Mouse (Mus musculus): Measurements from ENCODE around the gene Scn8a. TPM values are rescaled to one million over a fixed set of nuclear protein-coding genes. Genes with fewer than 3 reads are reported as not detected.

Gene Scn8a
- total and polyA plus RNA-seq, 2 experiments from 2014 or later, result 22.4 to 37.7 TPM

- Histone ChIP-seq H3K4me1 (ENCODE audit: insufficient read depth, low read length) (no peaks in the 10 kb centered on the region; the same call in 1 of the 2 replicates), H3K36me3 (ENCODE audit: insufficient read depth, low read length) (peaks cover 5% of the 10 kb centered on the region; the same call in 1 of the 2 replicates), H3K9me3 (ENCODE audit: low read length) (peaks cover 9% of the 10 kb centered on the region; the same call in 1 of the 2 replicates), H3K27me3 (ENCODE audit: insufficient read depth, low read length) (no peaks in the 10 kb centered on the region), H3K4me3 (ENCODE audit: low read depth, low read length) (no peak overlapping the region), H3K9ac (replicated peaks; ENCODE audit: low read length, poor library complexity, severe bottlenecking) (no peak overlapping the region), H3K4me2 (ENCODE audit: low read depth, low read length, poor library complexity, severe bottlenecking) (no peak overlapping the region; the same call in 1 of the 2 replicates), H3K27ac (ENCODE audit: low read depth, low read length) (no peak overlapping the region)
- no peak for DNase-seq (ENCODE audit: low spot score)
- TF ChIP-seq CTCF (IDR thresholded peaks at IDR 0.05), result no peak
- 47% methylated on average over 13 of the region's 13 CpGs for WGBS
- ATAC-seq (ENCODE audit: low FRiP score), result no peak
Observed at GRCm38 (mm10) chr15:100891962-100892361, 22.3 kb downstream of the Scn8a start.

- WGBS, result 99% methylated on average over 23 of the region's 23 CpGs
- Histone ChIP-seq H3K4me3 (ENCODE audit: low read depth, low read length) (no peak overlapping the region), H3K4me2 (ENCODE audit: low read depth, low read length, poor library complexity, severe bottlenecking) (no peak overlapping the region), H3K36me3 (ENCODE audit: insufficient read depth, low read length) (peaks cover 5% of the 10 kb centered on the region), H3K27ac (ENCODE audit: low read depth, low read length) (no peak overlapping the region), H3K4me1 (ENCODE audit: insufficient read depth, low read length) (no peaks in the 10 kb centered on the region; the same call in 1 of the 2 replicates), H3K27me3 (ENCODE audit: insufficient read depth, low read length) (no peaks in the 10 kb centered on the region), H3K9me3 (ENCODE audit: low read length) (peaks cover 9% of the 10 kb centered on the region; the same call in 1 of the 2 replicates), H3K9ac (replicated peaks; ENCODE audit: low read length, poor library complexity, severe bottlenecking) (no peak overlapping the region)
- no peak for ATAC-seq (ENCODE audit: low FRiP score)
- DNase-seq (ENCODE audit: low spot score), result no peak
- no peak for TF ChIP-seq CTCF (IDR thresholded peaks at IDR 0.05)
Observed at GRCm38 (mm10) chr15:100896502-100896901, 26.8 kb downstream of the Scn8a start.

- no peaks in the 10 kb centered on the region for H3K27me3 ChIP-seq (ENCODE audit: insufficient read depth, low read length)
- H3K4me2 ChIP-seq (ENCODE audit: low read depth, low read length, poor library complexity, severe bottlenecking), result no peak overlapping the region
- H3K4me3 ChIP-seq (ENCODE audit: low read depth, low read length), result no peak overlapping the region
- 59% methylated on average over 9 of the region's 9 CpGs for WGBS
- ATAC-seq (ENCODE audit: low FRiP score) (no peak), DNase-seq (ENCODE audit: low spot score) (peak; percentile 57)
- no peaks in the 10 kb centered on the region for H3K9me3 ChIP-seq (ENCODE audit: low read length)
- no peaks in the 10 kb centered on the region; the same call in 1 of the 2 replicates for H3K36me3 ChIP-seq (ENCODE audit: insufficient read depth, low read length)
- TF ChIP-seq CTCF (IDR thresholded peaks at IDR 0.05), result no peak
- no peak overlapping the region for H3K9ac ChIP-seq (replicated peaks; ENCODE audit: low read length, poor library complexity, severe bottlenecking)
- no peak overlapping the region for H3K27ac ChIP-seq (ENCODE audit: low read depth, low read length)
- no peaks in the 10 kb centered on the region for H3K4me1 ChIP-seq (ENCODE audit: insufficient read depth, low read length)
Observed at GRCm38 (mm10) chr15:100903811-100904210, 34.2 kb downstream of the Scn8a start.

GRCm38 (mm10) chr15:100905006-100905405 is 35.3 kb downstream of the Scn8a start:
- TF ChIP-seq CTCF (IDR thresholded peaks at IDR 0.05), result no peak
- Histone ChIP-seq H3K4me3 (ENCODE audit: low read depth, low read length) (no peak overlapping the region), H3K4me1 (ENCODE audit: insufficient read depth, low read length) (no peaks in the 10 kb centered on the region), H3K36me3 (ENCODE audit: insufficient read depth, low read length) (no peaks in the 10 kb centered on the region; the same call in 1 of the 2 replicates), H3K4me2 (ENCODE audit: low read depth, low read length, poor library complexity, severe bottlenecking) (no peak overlapping the region), H3K27me3 (ENCODE audit: insufficient read depth, low read length) (no peaks in the 10 kb centered on the region), H3K9me3 (ENCODE audit: low read length) (no peaks in the 10 kb centered on the region), H3K9ac (replicated peaks; ENCODE audit: low read length, poor library complexity, severe bottlenecking) (no peak overlapping the region), H3K27ac (ENCODE audit: low read depth, low read length) (no peak overlapping the region)
- no peak for ATAC-seq (ENCODE audit: low FRiP score)
- WGBS, result 18% methylated on average over 2 of the region's 2 CpGs
- DNase-seq (ENCODE audit: low spot score), result no peak

- 80% methylated on average over 8 of the region's 8 CpGs for WGBS
- no peak overlapping the region for H3K9ac ChIP-seq (replicated peaks; ENCODE audit: low read length, poor library complexity, severe bottlenecking)
- no peak for DNase-seq (ENCODE audit: low spot score)
- H3K4me1 ChIP-seq (ENCODE audit: insufficient read depth, low read length), result 0 out of 2 replicates have a peak, but pooled peaks cover 3% of the 10 kb centered on the region
- no peaks in the 10 kb centered on the region for H3K9me3 ChIP-seq (ENCODE audit: low read length)
- H3K27ac ChIP-seq (ENCODE audit: low read depth, low read length), result no peak overlapping the region
- ATAC-seq (ENCODE audit: low FRiP score), result no peak
- H3K4me3 ChIP-seq (ENCODE audit: low read depth, low read length), result no peak overlapping the region
- H3K4me2 ChIP-seq (ENCODE audit: low read depth, low read length, poor library complexity, severe bottlenecking), result no peak overlapping the region
- H3K36me3 ChIP-seq (ENCODE audit: insufficient read depth, low read length), result no peaks in the 10 kb centered on the region; the same call in 1 of the 2 replicates
- no peaks in the 10 kb centered on the region for H3K27me3 ChIP-seq (ENCODE audit: insufficient read depth, low read length)
- no peak for TF ChIP-seq CTCF (IDR thresholded peaks at IDR 0.05)
Observed at GRCm38 (mm10) chr15:100905751-100906150, 36.1 kb downstream of the Scn8a start.

- DNase-seq (ENCODE audit: low spot score) (no peak), ATAC-seq (ENCODE audit: low FRiP score) (no peak)
- 43% methylated on average over 3 of the region's 3 CpGs for WGBS
- Histone ChIP-seq H3K27ac (ENCODE audit: low read depth, low read length) (no peak overlapping the region), H3K4me2 (ENCODE audit: low read depth, low read length, poor library complexity, severe bottlenecking) (no peak overlapping the region), H3K9me3 (ENCODE audit: low read length) (no peaks in the 10 kb centered on the region), H3K9ac (replicated peaks; ENCODE audit: low read length, poor library complexity, severe bottlenecking) (no peak overlapping the region), H3K27me3 (ENCODE audit: insufficient read depth, low read length) (peaks cover 3% of the 10 kb centered on the region; the same call in 1 of the 2 replicates), H3K36me3 (ENCODE audit: insufficient read depth, low read length) (no peaks in the 10 kb centered on the region), H3K4me1 (ENCODE audit: insufficient read depth, low read length) (0 out of 2 replicates have a peak, but pooled peaks cover 3% of the 10 kb centered on the region), H3K4me3 (ENCODE audit: low read depth, low read length) (no peak overlapping the region)
- TF ChIP-seq CTCF (IDR thresholded peaks at IDR 0.05), result no peak
Observed at GRCm38 (mm10) chr15:100908817-100909216, 39.2 kb downstream of the Scn8a start.

Measured in midbrain, postnatal 0 days (tissue).